Mouse (Mus musculus) B cell, adult 2 months (primary cell): ENCODE measurements around the gene 4930518I15Rik.
A peak's percentile ranks its signal among the peaks of the same experiment; 100 is the strongest.
"Not testable (repeated sequence)": the region's sequence is repeated elsewhere in the genome, so short reads cannot be mapped to it uniquely, and the experiment has no call there.

Source experiments
- DNase-seq, 2 experiments: peaks; one replicate each; pipeline ENCODE4 v3.0.0; 2022

Gene 4930518I15Rik

GRCm38 (mm10) chr2:156874760-156875510 is 17.2 kb upstream of the 4930518I15Rik start:
- DNase-seq: no peak

- no peak for DNase-seq
These were observed 16.5 kb upstream of the 4930518I15Rik start for GRCm38 (mm10) chr2:156874047-156874759.

- DNase-seq: peak; percentile 68 to 74
These were observed 15.9 kb upstream of the 4930518I15Rik start for GRCm38 (mm10) chr2:156873629-156874028.

- DNase-seq: no peak
These were observed 12.8 kb upstream of the 4930518I15Rik start for GRCm38 (mm10) chr2:156870519-156870918.

- no peak for DNase-seq
These were observed 11.8 kb upstream of the 4930518I15Rik start for GRCm38 (mm10) chr2:156869554-156869953.

GRCm38 (mm10) chr2:156868994-156869393 is 11.2 kb upstream of the 4930518I15Rik start:
- DNase-seq: no peak

- DNase-seq: no peak
These were observed 6.7 kb upstream of the 4930518I15Rik start for GRCm38 (mm10) chr2:156864481-156864880.

- peak; percentile 32 to 34 for DNase-seq
These were observed 5.9 kb upstream of the 4930518I15Rik start for GRCm38 (mm10) chr2:156863487-156864160.

- DNase-seq: peak; percentile 98
These were observed 5.2 kb upstream of the 4930518I15Rik start, which contains the start of gene Rab5if for GRCm38 (mm10) chr2:156862772-156863486. TSS of gene Rab5if (plus strand) at chr2:156863128.

GRCm38 (mm10) chr2:156862041-156862717 is 4.4 kb upstream of the 4930518I15Rik start:
- DNase-seq: peak; percentile 26 to 34

GRCm38 (mm10) chr2:156858671-156859070 is 925 bp upstream of the 4930518I15Rik start:
- DNase-seq: no peak

GRCm38 (mm10) chr2:156857385-156857791 is 358 bp downstream of the 4930518I15Rik start:
- peak; percentile 50 to 57 for DNase-seq

- DNase-seq: no peak
These were observed 1.4 kb downstream of the 4930518I15Rik start for GRCm38 (mm10) chr2:156856311-156856710.

GRCm38 (mm10) chr2:156853999-156854771 is 3.6 kb downstream of the 4930518I15Rik start:
- DNase-seq: not testable (repeated sequence)

GRCm38 (mm10) chr2:156853584-156853983 is 4.2 kb downstream of the 4930518I15Rik start:
- DNase-seq: not testable (repeated sequence)

- DNase-seq: no peak
These were observed 7.2 kb downstream of the 4930518I15Rik start for GRCm38 (mm10) chr2:156850505-156850904.

- no peak for DNase-seq
These were observed 9.1 kb downstream of the 4930518I15Rik start for GRCm38 (mm10) chr2:156848526-156849182.

GRCm38 (mm10) chr2:156847653-156848052 is 10.1 kb downstream of the 4930518I15Rik start:
- no peak for DNase-seq

- DNase-seq: no peak
These were observed 13.0 kb downstream of the 4930518I15Rik start for GRCm38 (mm10) chr2:156844715-156845114.

- no peak for DNase-seq
These were observed 14.4 kb downstream of the 4930518I15Rik start for GRCm38 (mm10) chr2:156843331-156843730.

- DNase-seq: no peak
These were observed 15.0 kb downstream of the 4930518I15Rik start for GRCm38 (mm10) chr2:156842711-156843110.
